8 mouse cellular contexts compared by ENCODE assay signal in genomic region chr7:98308607-98309218, GRCm38 (mm10). TPM values are rescaled to one million over a fixed set of nuclear protein-coding genes. Genes with fewer than 3 reads are reported as not detected.
DNase-seq lines count a peak whose midpoint lies in the region; ATAC-seq and TF ChIP-seq lines count a peak whose summit lies in the region.

No protein-coding gene starts in this region.

- peak overlapping the region; percentile 76 for H3K9ac ChIP-seq in kidney, postnatal 0 days (ENCODE audit: low read depth, low read length)
- peak overlapping the region; percentile 78 for H3K9ac ChIP-seq in forebrain, embryonic 16.5 days (replicated peaks; ENCODE audit: low read depth, low read length)
- peak overlapping the region; percentile 96 for H3K9ac ChIP-seq in liver, adult 2 months (ENCODE audit: low read depth, low read length)

- H3K27me3 ChIP-seq in kidney, postnatal 0 days (ENCODE audit: insufficient read depth, low read length), result no peaks in the 10 kb centered on the region
- H3K27me3 ChIP-seq in forebrain, embryonic 16.5 days (replicated peaks; ENCODE audit: control insufficient read depth, insufficient read depth, low read length), result no peaks in the 10 kb centered on the region
- H3K27me3 ChIP-seq in liver, adult 2 months (ENCODE audit: control insufficient read depth, insufficient read depth, low read length), result no peaks in the 10 kb centered on the region
- no peaks in the 10 kb centered on the region for H3K27me3 ChIP-seq in splenic B cell, adult 2 months (ENCODE audit: control insufficient read depth, insufficient read depth, low read length, poor library complexity, severe bottlenecking)

- H3K79me2 ChIP-seq in liver, adult 2 months (ENCODE audit: control insufficient read depth, insufficient read depth, low read length), result no peaks in the 10 kb centered on the region

- H3K4me2 ChIP-seq in kidney, postnatal 0 days (ENCODE audit: low read length), result peak overlapping the region; percentile 95
- H3K4me2 ChIP-seq in forebrain, embryonic 16.5 days (ENCODE audit: low read length), result peak overlapping the region; percentile 72

- H3K4me1 ChIP-seq in kidney, postnatal 0 days (replicated peaks; ENCODE audit: insufficient read depth, low read length), result peaks cover 7% of the 10 kb centered on the region; the same call in 1 of the 2 replicates
- peaks cover 15% of the 10 kb centered on the region for H3K4me1 ChIP-seq in forebrain, embryonic 16.5 days (replicated peaks; ENCODE audit: control insufficient read depth, insufficient read depth, low read length)
- H3K4me1 ChIP-seq in liver, adult 2 months (ENCODE audit: control insufficient read depth, insufficient read depth, low read length), result peaks cover 13% of the 10 kb centered on the region

- DNase-seq in kidney, postnatal 0 days (ENCODE audit: low spot score), result peak; percentile 30
- no peak for DNase-seq in kidney, adult 18-20 months
- DNase-seq in WW6 (ENCODE audit: low read depth, low spot score), result peak; percentile 13
- peak; percentile 31 for DNase-seq in liver, adult 2 months (ENCODE audit: extremely low read depth, low read depth, low spot score)
- peak; percentile 10 for DNase-seq in splenic B cell, adult 2 months (ENCODE audit: low read depth, low spot score)
- DNase-seq in thymus, adult 18-20 months, result no peak
- no peak for DNase-seq in layer of hippocampus, adult 9-11 months

- WGBS in kidney, postnatal 0 days, result 0% methylated on average over 29 of the region's 33 CpGs
- under 1% methylated on average over 33 of the region's 33 CpGs for WGBS in forebrain, embryonic 16.5 days
- under 1% methylated on average over 33 of the region's 33 CpGs for WGBS in liver, adult 2 months

- H3K4me3 ChIP-seq in kidney, postnatal 0 days (replicated peaks; ENCODE audit: low read depth, low read length), result peak overlapping the region; percentile 74
- peak overlapping the region; percentile 70 for H3K4me3 ChIP-seq in forebrain, embryonic 16.5 days (replicated peaks; ENCODE audit: low read length)
- H3K4me3 ChIP-seq in liver, adult 2 months (ENCODE audit: insufficient read depth, low read depth, low read length), result peak overlapping the region; percentile 96

- no peak for TF ChIP-seq POLR2A in liver, adult 2 months (IDR thresholded peaks at IDR 0.05; ENCODE audit: extremely low read depth, insufficient read depth, low read length)

- H3K27ac ChIP-seq in kidney, postnatal 0 days, result peak overlapping the region; percentile 70
- H3K27ac ChIP-seq in forebrain, embryonic 16.5 days (ENCODE audit: low read length), result peak overlapping the region; percentile 37; the same call in 1 of the 2 replicates
- peak overlapping the region; percentile 65 for H3K27ac ChIP-seq in liver, adult 2 months (replicated peaks; ENCODE audit: insufficient read depth, low read depth, low read length)

- peak; percentile 52 for ATAC-seq in kidney, postnatal 0 days (replicated peaks; ENCODE audit: low FRiP score, low read depth)
- peak; percentile 45 for ATAC-seq in forebrain, embryonic 16.5 days

- H3K36me3 ChIP-seq in kidney, postnatal 0 days (ENCODE audit: insufficient read depth, low read length), result no peaks in the 10 kb centered on the region
- H3K36me3 ChIP-seq in forebrain, embryonic 16.5 days (ENCODE audit: control insufficient read depth, insufficient read depth), result no peaks in the 10 kb centered on the region
- no peaks in the 10 kb centered on the region for H3K36me3 ChIP-seq in liver, adult 2 months (ENCODE audit: control insufficient read depth, insufficient read depth, low read length)
- H3K36me3 ChIP-seq in splenic B cell, adult 2 months (ENCODE audit: control insufficient read depth, insufficient read depth, low read length, poor library complexity, severe bottlenecking), result no peaks in the 10 kb centered on the region

- H3K9me3 ChIP-seq in kidney, postnatal 0 days (replicated peaks; ENCODE audit: low read length), result no peaks in the 10 kb centered on the region
- no peaks in the 10 kb centered on the region for H3K9me3 ChIP-seq in forebrain, embryonic 16.5 days (ENCODE audit: control insufficient read depth, low read length)

- TF ChIP-seq CTCF in kidney, postnatal 0 days (IDR thresholded peaks at IDR 0.05; ENCODE audit: low read depth), result no peak
- no peak for TF ChIP-seq CTCF in liver, adult 2 months (IDR thresholded peaks at IDR 0.05; ENCODE audit: low read depth, low read length)

RNA-seq across cellular contexts. Expression of gene Acer3, which starts 12.3 kb away (rescaled TPM):
- 22.1 and 25.1 TPM in 2 replicates for polyA plus RNA-seq in kidney, postnatal 0 days (2015; fragmentation: Nextera tagmentation; extraction: Ambion mirVana)
- polyA plus RNA-seq in forebrain, embryonic 16.5 days (2015; fragmentation: Nextera tagmentation; extraction: Ambion mirVana), result 8.5 and 9.1 TPM in 2 replicates
- total RNA-seq in liver, adult 2 months (2014; rRNA removed), result 16.8 and 19.7 TPM in 2 replicates
- polyA plus RNA-seq in liver, adult 2 months (2012; rRNA removed), result 7.4 and 12.2 TPM in 2 replicates

RNA-seq across cellular contexts. Expression of gene Tsku, which starts 52.4 kb away (rescaled TPM):
- 7.1 and 8.3 TPM in 2 replicates for polyA plus RNA-seq in kidney, postnatal 0 days (2015; fragmentation: Nextera tagmentation; extraction: Ambion mirVana)
- polyA plus RNA-seq in forebrain, embryonic 16.5 days (2015; fragmentation: Nextera tagmentation; extraction: Ambion mirVana), result 7.9 and 8.0 TPM in 2 replicates
- 10.1 and 15.4 TPM in 2 replicates for total RNA-seq in liver, adult 2 months (2014; rRNA removed)
- polyA plus RNA-seq in liver, adult 2 months (2012; rRNA removed), result 57.1 and 103 TPM in 2 replicates

Comparison
In these comparisons a context has a peak if more than half of its experiments do, and no peak if none do; other contexts are left out.
1. DNase-seq: peak in kidney, postnatal 0 days (single experiment), WW6 (single experiment), liver, adult 2 months (single experiment) and splenic B cell, adult 2 months (single experiment); none in kidney, adult 18-20 months (single experiment), thymus, adult 18-20 months (0 of 2) and layer of hippocampus, adult 9-11 months (single experiment).
2. Peak in every context shown above with its lines, with median percentiles within 50 percentile points of each other: H3K27ac ChIP-seq, H3K4me3 ChIP-seq and H3K9ac ChIP-seq.